Mouse (Mus musculus) heart, adult 2 months (tissue): ENCODE measurements around the gene Sept9. TPM values are rescaled to one million over a fixed set of nuclear protein-coding genes. Genes with fewer than 3 reads are reported as not detected.

ENCODE experiments used
- DNase-seq, 2 experiments: peaks; one replicate each; pipeline ENCODE4 v3.0.0; 2021
- H3K27ac ChIP-seq: fragments of 200-600 bp; 2 replicates; pipeline ENCODE4 v1.8.1; 2022
- H3K27me3 ChIP-seq: fragments of 200-500 bp; 2 replicates; pipeline ENCODE4 v1.6.1; 2012; ENCODE audit warnings: mild to moderate bottlenecking, low read length, inconsistent platforms, mixed read lengths; ENCODE audit not compliant: control insufficient read depth, insufficient read depth
- H3K36me3 ChIP-seq: fragments of 200-500 bp; 2 replicates; pipeline ENCODE4 v1.6.1; 2012; ENCODE audit warnings: low read length, inconsistent platforms; ENCODE audit not compliant: control insufficient read depth, insufficient read depth
- H3K4me1 ChIP-seq: fragments of 200-500 bp; 2 replicates; pipeline ENCODE4 v1.6.1; 2011; ENCODE audit warnings: low read length; ENCODE audit not compliant: control insufficient read depth, insufficient read depth
- H3K4me3 ChIP-seq: fragments of 200-600 bp; 2 replicates; pipeline ENCODE4 v1.8.1; 2022
- H3K79me2 ChIP-seq: fragments of 200-500 bp; replicated peaks from 2 replicates; pipeline ENCODE4 v1.6.1; 2012; ENCODE audit warnings: mild to moderate bottlenecking, inconsistent platforms, low read length, moderate library complexity, mixed read lengths; ENCODE audit not compliant: control insufficient read depth, insufficient read depth
- H3K9ac ChIP-seq: fragments of 200-500 bp; 2 replicates; pipeline ENCODE4 v1.6.1; 2012; ENCODE audit warnings: low read depth, mild to moderate bottlenecking, control low read depth, inconsistent platforms, low read length, mixed read lengths
- CTCF ChIP-seq: fragments of 200-600 bp; IDR thresholded peaks from 2 replicates; pipeline ENCODE4 v1.8.1; 2022; ENCODE audit warnings: antibody characterized with exemption, mild to moderate bottlenecking, moderate library complexity
- EP300 ChIP-seq: fragments of 200-500 bp; IDR thresholded peaks from 2 replicates; pipeline ENCODE4 v1.6.1; 2011; ENCODE audit warnings: low read depth, low read length, control low read depth; ENCODE audit not compliant: insufficient read depth
- POLR2A ChIP-seq: fragments of 200-500 bp; IDR thresholded peaks from 2 replicates; pipeline ENCODE4 v1.6.1; 2011; ENCODE audit warnings: mild to moderate bottlenecking, low read depth, low read length, control low read depth; ENCODE audit not compliant: insufficient read depth
- WGBS: fragments of 180-500 bp; shearing (Covaris S2); methylation state at CpG from one replicate; pipeline ENCODE4 v1.1.7; 2018; 5-methylcytosine and 5-hydroxymethylcytosine counted together
- intact Hi-C: fragments of 180-260 bp; cut with DNase I; formaldehyde crosslinking; loops from one replicate; pipeline ENCODE4 v1.15.1; 2025
- polyA plus RNA-seq: library from polyadenylated mRNA; depleted of rRNA; stranded (reverse); fragments of >200 nt; gene quantifications from 2 replicates; pipeline ENCODE4 v1.2.3, GENCODE M21; 2012
- total RNA-seq, 2 experiments: library from RNA; stranded (reverse); gene quantifications; 2 replicates each; pipeline ENCODE4 v1.2.3; 2021

Gene Sept9
- total and polyA plus RNA-seq, 3 experiments, result 15.9 to 31.9 (median 28.2) TPM

DNA sequence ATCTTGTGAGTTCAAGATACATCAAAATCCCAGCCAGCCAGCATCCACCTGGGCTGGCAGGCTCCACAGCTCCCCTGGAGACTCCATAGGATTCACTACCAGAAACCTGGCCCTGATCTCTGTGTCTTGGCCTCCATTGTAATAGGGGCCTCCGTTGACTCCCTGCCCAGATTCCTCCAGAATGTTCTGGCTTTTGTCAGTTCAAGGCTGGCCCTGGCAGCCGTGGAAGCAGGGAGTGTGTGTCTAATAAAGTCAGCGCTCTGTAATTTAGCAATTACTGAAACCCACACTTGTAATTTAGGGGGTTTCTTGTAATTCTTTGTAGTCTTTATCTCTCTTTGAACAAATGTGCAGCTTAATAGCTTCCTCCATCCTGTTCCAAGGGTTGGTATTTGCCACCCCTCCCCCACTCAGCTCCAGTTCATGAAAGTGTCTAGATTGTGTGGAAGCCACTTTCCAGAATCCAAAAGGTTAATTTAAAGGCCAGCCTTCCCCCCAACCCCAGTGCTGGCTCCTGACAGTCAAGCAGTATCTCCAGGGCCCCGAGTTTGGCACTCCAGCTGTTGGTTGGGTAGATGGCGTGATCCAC lies 170.9 kb downstream of the Sept9 start:
- Histone ChIP-seq H3K4me1 (no peaks in the 10 kb centered on the region), H3K4me3 (no peak overlapping the region), H3K36me3 (no peaks in the 10 kb centered on the region), H3K79me2 (no peaks in the 10 kb centered on the region), H3K27ac (no peak overlapping the region), H3K9ac (no peak overlapping the region), H3K27me3 (no peaks in the 10 kb centered on the region)
- TF ChIP-seq EP300 (no peak), CTCF (no peak), POLR2A (no peak)
- no peak for DNase-seq
- intact Hi-C loops, result no loop called here
- WGBS, result 46% methylated on average over 5 of the region's 5 CpGs

- TF ChIP-seq EP300 (no peak), POLR2A (no peak), CTCF (no peak)
- no peaks in the 10 kb centered on the region for H3K36me3 ChIP-seq
- 91% methylated on average over 10 of the region's 10 CpGs for WGBS
- intact Hi-C loops, result no loop called here
- H3K9ac ChIP-seq, result no peak overlapping the region
- no peak overlapping the region for H3K4me3 ChIP-seq
- H3K79me2 ChIP-seq, result no peaks in the 10 kb centered on the region
- H3K27me3 ChIP-seq, result no peaks in the 10 kb centered on the region
- H3K4me1 ChIP-seq, result no peaks in the 10 kb centered on the region
- no peak for DNase-seq
- H3K27ac ChIP-seq, result no peak overlapping the region
These were observed 173.1 kb downstream of the Sept9 start for GRCm38 (mm10) chr11:117372537-117372936.

DNA sequence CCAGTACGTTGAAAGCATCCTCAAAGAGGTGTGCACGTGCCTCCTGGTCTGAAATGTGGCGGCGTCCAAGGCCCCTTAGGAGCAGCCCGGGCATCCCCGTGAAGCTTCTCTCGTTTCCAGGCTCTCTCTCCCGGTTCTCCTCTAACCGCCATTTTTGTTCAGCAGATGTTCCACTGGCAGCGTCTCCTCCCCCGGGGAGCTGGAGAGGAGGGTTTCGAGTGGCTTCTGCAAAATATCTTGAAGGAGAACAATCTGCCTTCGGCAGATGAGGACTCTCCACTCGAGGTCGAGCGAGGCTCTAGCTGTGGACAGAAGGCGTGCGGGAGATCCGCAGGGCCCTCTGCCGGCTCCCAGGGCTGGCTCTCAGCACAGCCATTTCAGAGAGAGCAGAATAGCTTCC lies 173.7 kb downstream of the Sept9 start:
- Histone ChIP-seq H3K79me2 (no peaks in the 10 kb centered on the region), H3K9ac (no peak overlapping the region), H3K27ac (no peak overlapping the region), H3K4me1 (no peaks in the 10 kb centered on the region), H3K27me3 (no peaks in the 10 kb centered on the region), H3K4me3 (no peak overlapping the region), H3K36me3 (no peaks in the 10 kb centered on the region)
- DNase-seq, result no peak
- WGBS, result 63% methylated on average over 20 of the region's 20 CpGs
- intact Hi-C loops, result no loop called here
- TF ChIP-seq CTCF (no peak), POLR2A (no peak), EP300 (no peak)

GRCm38 (mm10) chr11:117373870-117374269 lies 174.4 kb downstream of the Sept9 start:
- WGBS, result 49% methylated on average over 4 of the region's 4 CpGs

GRCm38 (mm10) chr11:117374288-117374687 lies 174.8 kb downstream of the Sept9 start:
- H3K27ac ChIP-seq, result no peak overlapping the region
- H3K36me3 ChIP-seq, result no peaks in the 10 kb centered on the region
- no peak overlapping the region for H3K4me3 ChIP-seq
- H3K4me1 ChIP-seq, result no peaks in the 10 kb centered on the region
- TF ChIP-seq EP300 (no peak), CTCF (no peak), POLR2A (no peak)
- H3K9ac ChIP-seq, result no peak overlapping the region
- DNase-seq, result no peak
- no peaks in the 10 kb centered on the region for H3K79me2 ChIP-seq
- 63% methylated on average over 7 of the region's 7 CpGs for whole genome bisulfite sequencing
- H3K27me3 ChIP-seq, result no peaks in the 10 kb centered on the region
- intact Hi-C loops, result no loop called here

More at GRCm38 (mm10) chr11:117373870-117374269, 174.4 kb downstream of the Sept9 start:
- Histone ChIP-seq H3K9ac (no peak overlapping the region), H3K4me3 (no peak overlapping the region), H3K4me1 (no peaks in the 10 kb centered on the region), H3K79me2 (no peaks in the 10 kb centered on the region), H3K36me3 (no peaks in the 10 kb centered on the region), H3K27me3 (no peaks in the 10 kb centered on the region), H3K27ac (no peak overlapping the region)
- TF ChIP-seq POLR2A (no peak), EP300 (no peak), CTCF (no peak)
- no peak for DNase-seq
- intact Hi-C loops, result no loop called here

DNA sequence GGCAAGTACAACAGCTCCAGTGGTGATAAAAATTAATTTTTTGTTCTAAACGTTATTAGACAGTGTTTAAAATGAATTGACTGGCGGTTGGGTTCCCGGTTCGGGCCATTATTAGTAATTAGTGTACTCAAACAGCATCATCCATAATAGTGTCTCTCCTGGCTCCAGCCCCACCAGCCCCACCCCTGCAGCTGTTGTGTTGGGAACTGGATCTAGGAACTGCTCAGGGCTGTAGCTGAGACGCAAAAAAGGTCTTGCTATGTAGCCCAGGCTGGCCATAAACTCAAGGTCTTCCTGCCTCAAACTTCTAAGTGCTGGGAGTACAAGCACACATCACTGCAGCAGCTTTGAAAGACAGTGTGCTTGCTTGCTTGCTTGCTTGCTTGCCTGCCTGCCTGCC lies 180.3 kb downstream of the Sept9 start:
- Histone ChIP-seq H3K79me2 (no peaks in the 10 kb centered on the region), H3K27me3 (no peaks in the 10 kb centered on the region), H3K9ac (no peak overlapping the region), H3K4me1 (peaks cover 1% of the 10 kb centered on the region; the same call in 1 of the 2 replicates), H3K4me3 (no peak overlapping the region), H3K27ac (no peak overlapping the region), H3K36me3 (no peaks in the 10 kb centered on the region)
- intact Hi-C loops, result no loop called here
- no peak for DNase-seq
- TF ChIP-seq EP300 (no peak), POLR2A (no peak)
- WGBS, result 84% methylated on average over 5 of the region's 5 CpGs
